Mouse (Mus musculus): ENCODE measurements around the gene Gm45808. TPM values are rescaled to one million over a fixed set of nuclear protein-coding genes. Genes with fewer than 3 reads are reported as not detected.
"Not testable (repeated sequence)": the region's sequence is repeated elsewhere in the genome, so short reads cannot be mapped to it uniquely, and the experiment has no call there.

Gm45808 gene
- total RNA-seq, 2 experiments from 2014 or later = 4.0 to 5.1 TPM

DNA sequence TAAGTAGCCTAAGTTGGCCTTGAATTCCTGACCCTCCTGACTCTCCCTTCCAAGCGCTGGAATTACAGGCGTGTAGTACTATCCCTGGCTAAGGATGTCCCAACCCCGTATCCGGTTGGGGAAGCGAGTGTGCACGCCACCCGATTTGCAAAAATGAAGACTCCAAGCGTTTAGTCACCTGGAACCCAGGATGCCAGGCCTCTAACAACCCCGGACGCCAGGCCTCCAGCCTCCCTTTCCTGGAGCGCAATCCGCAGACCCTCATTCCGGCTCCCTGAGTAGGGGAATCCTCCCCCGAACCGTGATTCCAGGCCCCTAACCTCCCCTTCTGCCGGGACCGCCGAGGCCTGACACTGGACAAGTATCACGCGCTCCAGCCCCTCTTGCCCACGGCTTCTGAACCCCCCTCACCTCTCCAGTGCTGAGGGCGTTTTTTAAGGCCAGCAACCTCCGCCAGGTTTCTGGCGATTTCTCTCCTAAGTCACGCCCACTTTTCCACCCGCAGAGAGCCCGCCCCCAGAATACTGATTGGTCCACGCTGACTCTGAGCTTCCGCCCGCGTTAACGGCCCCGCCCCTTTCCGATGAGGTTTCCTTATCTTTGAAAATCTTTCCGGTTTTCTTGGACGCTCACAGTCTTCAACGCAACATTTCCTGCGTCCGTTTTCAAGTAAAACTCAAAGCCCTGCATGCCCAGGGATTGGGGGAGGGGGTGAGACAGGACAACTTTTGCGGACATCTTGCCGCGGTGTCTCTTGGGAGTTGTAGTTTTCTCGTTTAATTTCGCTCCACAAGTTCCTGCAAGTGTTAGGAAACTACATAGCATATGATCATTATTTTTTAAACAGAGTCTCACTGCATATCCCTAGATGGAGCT is 23.5 kb upstream of the Gm45808 start, which contains the start of gene Nucb1:
Nucb1 (minus strand) TSS at position 495 of the 876 bp plus-strand sequence.
- intact Hi-C loops (cut with DNase I) = no loop called here
- DNase-seq (ENCODE audit: low spot score) = peak; percentile 88

DNA sequence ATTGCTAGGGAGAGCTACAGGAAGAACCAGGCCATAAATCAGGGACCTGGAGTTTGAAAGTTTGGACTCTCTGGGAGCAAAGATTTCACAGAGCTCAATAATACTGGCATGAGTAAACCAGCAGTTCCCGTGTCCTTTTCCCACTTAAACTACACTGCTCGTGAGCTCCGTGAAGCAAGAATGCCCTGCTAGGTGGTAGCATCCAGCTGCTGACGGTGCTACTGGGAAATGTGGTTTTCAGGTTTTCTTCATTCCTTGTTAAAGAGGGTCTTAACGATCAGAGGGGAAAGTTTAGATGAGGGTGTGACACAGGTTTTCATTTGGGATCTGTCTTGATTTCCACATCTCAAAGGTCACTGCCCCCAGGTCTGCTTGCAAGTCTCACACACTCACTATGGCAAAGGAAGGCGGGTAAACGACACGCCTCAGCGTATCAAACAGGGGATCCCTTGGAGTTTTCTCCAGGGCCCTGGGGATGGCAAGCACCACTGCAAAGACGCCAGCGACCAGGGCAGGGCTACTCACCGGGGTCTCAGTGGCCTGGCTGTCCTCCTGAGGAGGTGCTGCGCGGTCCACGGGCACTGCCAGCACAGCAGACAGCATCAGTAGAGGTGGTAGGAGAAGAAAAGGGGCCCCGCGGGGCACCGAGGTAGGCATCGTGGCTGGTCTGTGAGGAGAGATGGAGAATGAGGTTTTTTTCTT is 22.7 kb upstream of the Gm45808 start:
- no peak for DNase-seq (ENCODE audit: low spot score)
- intact Hi-C loops (cut with DNase I) = no loop called here

DNA sequence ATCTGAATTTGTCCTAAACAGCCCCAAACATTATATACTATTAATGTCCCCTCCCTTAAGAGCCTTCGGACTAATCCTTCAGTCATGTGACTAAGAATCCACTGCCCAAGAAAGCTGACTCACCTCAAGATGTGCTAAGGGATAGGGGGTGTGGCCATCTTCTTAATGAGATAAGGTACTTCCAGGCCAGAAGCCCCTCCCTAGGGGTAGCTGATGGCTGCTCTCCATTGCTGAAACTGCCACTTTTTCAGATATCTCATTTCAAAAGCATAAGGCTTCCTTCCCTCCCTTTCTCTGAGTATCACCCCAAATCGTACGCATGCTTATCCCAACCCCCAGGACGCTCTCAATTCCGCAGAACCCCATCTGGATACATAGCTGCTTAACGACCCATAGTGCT is 21.9 kb upstream of the Gm45808 start:
- intact Hi-C loops (cut with DNase I) = no loop called here

DNA sequence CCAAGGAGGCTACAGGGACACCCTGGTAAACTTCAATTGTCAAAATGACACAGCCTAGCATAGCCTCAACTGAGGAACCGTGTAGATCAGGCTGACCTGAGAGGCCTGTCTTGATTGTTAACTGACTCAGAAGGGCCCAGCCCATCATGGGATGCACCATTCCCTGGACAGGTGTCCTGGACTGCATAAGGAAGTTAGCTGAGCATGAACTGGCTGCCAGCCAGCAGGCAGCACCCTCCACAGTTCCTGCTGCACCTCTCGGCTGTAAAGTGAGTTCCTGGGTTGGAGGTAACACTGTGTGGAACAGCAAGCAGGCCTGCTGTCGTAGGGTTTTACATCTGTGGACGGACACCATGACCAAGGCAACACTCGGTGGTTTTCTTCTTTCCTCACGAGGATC is 21.0 kb upstream of the Gm45808 start:
- intact Hi-C loops (cut with DNase I) = no loop called here
- DNase-seq (ENCODE audit: low spot score) = no peak

More for the DNA sequence above, 21.9 kb upstream of the Gm45808 start:
- no peak for DNase-seq (ENCODE audit: low spot score)

DNA sequence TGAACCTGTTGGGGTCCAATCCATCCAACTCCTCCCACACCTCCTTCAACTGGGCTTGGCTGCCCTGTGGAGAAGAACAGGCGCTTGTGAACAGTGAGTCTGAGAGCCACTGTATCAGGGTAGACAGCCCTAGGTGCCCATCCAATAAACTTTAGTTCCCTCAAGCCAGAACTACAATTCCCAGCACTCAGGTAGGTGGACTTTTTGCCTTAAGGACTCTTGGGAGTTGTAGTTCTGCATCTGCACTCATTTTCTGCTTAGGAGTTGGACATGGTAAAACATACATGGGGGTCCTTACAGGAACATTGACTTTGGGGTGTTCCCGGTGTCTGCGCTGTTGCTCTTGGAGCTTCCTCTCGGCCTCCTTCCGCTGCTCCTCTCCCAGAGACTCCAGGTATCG is 11.8 kb upstream of the Gm45808 start:
- no peak for DNase-seq (ENCODE audit: low spot score)
- intact Hi-C loops (cut with DNase I) = no loop called here

DNA sequence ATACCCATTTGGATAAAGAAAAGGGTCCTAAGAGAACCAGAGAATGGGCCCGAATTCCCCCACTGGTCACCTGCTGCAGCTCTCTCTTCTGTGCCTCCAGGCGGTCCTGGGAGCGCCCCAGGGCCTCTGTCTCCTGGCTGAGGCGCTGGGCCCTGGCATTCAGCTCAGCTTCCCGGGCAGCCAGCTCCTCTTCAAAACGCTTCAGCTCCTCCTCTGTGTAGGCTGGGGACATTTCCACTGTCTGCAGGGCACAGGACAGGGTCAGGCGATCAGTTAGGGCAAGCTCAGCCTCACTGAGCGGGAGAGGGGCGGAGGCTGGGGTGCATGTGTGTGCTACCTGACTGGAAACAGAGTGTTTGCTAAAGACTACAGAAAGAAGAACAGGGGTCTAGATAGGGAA is 7.9 kb upstream of the Gm45808 start:
- intact Hi-C loops (cut with DNase I) = no loop called here

DNA sequence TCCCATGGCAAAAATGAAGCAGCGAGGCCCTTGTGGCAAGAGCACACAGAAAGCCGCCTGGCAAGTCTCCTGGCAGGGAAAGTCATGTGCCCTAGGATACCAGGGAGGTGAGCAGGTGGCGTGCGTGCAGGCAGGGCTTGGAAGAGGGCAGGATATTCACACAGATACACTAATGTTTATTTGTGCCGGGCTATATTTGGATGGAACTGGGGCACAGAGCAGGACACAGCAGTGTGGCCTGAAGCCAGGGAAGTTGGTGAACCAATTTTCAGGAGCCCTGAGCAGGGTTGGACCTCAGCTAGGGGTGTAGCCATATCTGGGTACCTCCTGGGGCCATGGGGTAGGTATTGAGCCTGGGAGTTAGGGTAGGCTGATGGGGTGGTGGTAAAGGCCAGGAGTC is 6.3 kb upstream of the Gm45808 start:
- no peak for DNase-seq (ENCODE audit: low spot score)
- intact Hi-C loops (cut with DNase I) = no loop called here

More for the DNA sequence above, 7.9 kb upstream of the Gm45808 start:
- DNase-seq (ENCODE audit: low spot score) = no peak

DNA sequence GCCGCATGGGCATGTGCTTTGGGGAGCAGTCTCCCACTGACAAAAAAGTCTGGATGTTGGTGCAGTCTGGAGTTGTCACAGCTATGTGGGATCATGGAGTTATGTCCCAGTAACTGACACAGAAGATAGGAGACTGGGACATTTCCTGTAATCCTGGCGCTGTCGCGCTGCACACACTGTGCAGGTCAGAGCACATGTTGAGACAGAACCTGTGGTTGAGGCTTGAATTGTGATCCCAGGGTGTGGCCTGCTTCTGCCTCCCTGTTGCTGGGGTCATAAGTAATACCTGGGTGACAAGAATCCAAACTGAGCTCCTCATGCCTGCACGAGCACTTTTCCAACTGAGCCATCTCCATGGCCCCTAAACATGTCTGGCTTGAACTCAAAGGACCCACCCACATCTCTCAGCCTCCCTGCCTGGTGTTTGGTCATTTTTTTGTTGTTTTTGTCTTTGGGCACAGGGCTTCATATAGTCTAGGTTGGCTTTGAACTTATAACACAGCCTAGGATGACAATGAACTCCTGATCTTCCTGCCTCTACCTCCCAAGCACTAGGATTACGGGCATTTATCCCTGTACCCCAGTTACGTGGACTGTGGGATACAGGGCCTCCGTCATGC is 5.7 kb upstream of the Gm45808 start:
- intact Hi-C loops (cut with DNase I) = no loop called here
- no peak for DNase-seq (ENCODE audit: low spot score)

DNA sequence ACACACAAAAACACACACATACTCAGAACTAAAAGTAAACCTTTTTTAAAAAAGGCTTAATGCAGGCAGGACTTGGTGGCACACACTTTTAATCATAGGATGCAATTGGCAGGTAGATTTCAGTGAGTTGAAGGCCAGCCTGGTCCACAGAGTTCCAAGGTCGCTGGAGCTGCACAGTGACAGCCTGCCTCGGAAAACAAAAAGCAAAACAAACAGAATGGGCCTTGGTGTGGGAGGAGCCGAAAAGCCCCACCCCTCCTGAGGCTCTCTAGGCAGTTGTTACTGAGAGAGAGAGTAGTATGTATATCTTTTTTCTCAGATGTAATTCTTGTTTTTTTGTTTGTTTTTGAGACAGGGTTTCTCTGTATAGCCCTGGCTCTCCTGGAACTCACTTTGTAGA is 4.7 kb upstream of the Gm45808 start:
- no peak for DNase-seq (ENCODE audit: low spot score)
- intact Hi-C loops (cut with DNase I) = no loop called here

DNA sequence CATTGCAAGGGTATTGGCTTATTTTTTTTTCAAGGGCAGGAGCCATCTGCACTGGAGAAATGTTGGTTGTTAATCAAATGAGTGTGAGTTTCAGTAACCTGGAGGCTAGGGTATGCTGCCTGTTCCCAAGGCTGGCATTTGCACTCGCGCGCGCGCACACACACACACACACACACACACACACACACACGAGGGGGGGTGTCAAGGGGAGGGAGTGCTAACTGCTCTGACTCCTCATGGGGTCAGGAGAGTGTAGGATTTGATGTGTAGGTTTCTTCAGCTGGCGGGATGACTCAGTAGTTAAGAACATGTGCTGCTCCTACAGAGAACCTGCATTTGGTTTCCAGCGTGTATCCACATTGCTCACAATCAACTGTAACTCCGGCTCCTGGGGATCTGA is 4.2 kb upstream of the Gm45808 start:
- DNase-seq (ENCODE audit: low spot score) = no peak
- intact Hi-C loops (cut with DNase I) = no loop called here

DNA sequence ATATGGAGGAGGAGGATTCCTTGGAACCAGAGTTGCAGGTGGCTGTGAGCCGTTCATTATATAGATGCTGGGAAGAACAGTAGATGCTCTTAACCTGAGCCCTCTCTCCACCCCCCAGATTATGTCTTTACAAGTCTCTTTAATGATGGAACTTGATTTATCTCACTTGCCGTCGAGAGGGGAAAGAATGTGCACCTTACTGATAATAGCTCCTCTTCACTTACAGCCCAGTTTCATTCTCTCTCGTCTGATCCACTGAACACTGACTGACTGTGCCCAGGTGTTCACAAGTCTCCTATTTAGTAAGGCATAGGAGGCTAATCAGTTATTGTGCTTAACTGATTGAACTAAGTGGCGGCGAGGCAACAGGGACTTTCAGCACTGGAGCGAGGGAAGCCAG is 3.0 kb upstream of the Gm45808 start:
- no peak for DNase-seq (ENCODE audit: low spot score)
- intact Hi-C loops (cut with DNase I) = no loop called here

DNA sequence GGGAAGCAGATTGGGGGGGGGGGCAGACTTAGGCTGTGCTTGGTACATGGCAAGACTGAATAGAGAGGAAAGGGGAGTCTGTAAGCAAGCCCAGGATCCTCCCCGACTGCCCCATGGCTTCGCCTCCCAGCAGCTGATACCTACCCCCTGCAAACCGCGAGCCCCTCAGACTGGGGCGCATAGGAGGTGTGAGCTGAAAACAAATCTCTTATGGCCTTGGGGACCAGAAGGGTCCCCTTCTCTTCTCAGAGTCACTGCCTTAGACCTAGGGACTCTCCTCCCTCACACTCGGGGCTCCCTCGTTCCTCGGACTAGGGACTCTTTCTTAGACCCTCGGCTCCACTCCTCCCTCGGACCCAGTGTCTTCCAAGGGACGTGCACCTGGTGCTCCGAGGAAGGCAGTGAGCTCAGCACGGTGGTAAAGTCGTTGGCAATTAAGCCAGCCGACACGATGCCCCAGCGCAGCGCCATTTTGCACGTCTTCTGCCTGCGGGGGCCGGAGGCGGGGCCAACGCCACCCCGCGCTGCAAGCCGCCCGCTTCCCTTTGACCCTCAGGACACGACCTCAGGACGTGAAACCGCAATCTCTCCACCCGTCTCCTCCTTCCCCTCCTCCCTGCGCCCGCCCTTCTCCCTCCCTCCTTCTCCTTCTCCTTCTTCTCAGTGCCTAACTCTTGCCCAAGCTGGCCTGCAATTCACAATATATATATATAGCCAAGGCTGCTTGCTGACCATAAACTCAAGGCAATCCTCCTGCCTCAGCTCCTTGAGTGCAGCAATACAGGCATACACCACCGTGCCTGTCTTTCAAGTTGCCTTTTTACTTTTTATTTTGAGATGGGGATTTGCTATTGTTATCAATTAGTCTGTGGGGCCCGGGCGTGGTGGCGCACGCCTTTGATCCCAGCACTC is 1.9 kb upstream of the Gm45808 start, which contains the start of gene Dhdh:
Dhdh (minus strand) TSS at position 513 of the 912 bp plus-strand sequence.
- peak; percentile 50 for DNase-seq (ENCODE audit: low spot score)
- intact Hi-C loops (cut with DNase I) = no loop called here

DNA sequence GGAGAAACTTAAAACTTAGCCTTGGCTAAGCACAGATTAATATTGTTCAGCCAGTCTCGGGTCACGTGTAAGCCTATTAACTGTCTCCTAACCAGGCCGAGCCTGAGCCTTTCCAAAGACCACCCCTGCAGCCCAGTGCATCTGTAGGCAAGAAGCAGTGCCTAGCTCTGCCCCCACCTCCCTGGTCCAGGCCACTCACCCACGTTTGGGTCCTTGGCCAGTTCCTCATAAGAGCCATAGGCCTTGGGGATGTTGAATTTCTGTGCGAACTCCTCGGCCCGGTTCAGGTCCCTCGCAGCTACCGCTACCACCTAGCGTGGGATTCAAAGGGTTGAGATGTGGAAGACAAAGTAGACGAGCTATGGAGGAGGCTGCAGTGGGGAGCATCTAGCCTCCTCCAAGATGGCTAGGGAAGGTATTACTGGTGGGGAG is 1.3 kb upstream of the Gm45808 start:
- intact Hi-C loops (cut with DNase I) = no loop called here
- DNase-seq (ENCODE audit: low spot score) = no peak

DNA sequence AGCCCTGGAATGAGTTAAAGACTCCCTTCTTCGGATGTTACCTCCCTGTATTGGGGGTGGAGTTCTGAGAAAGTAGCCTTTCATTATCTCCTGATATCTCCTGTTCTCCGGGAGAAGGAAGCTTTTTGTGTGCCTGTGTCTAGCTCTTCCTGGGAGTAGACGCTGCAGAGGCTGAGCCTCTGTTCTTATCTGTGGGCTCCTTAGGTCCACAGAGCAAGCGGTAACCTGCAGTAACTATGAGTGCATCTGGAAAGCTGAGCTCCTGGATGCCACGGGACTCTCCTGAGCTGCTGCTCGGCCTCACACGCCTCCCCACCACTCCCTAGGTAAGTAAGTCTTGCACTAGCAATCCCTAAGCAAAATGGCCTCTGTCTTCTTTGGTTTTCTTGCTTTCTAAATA is 453 bp downstream of the Gm45808 start:
- DNase-seq (ENCODE audit: low spot score) = no peak
- intact Hi-C loops (cut with DNase I) = no loop called here

DNA sequence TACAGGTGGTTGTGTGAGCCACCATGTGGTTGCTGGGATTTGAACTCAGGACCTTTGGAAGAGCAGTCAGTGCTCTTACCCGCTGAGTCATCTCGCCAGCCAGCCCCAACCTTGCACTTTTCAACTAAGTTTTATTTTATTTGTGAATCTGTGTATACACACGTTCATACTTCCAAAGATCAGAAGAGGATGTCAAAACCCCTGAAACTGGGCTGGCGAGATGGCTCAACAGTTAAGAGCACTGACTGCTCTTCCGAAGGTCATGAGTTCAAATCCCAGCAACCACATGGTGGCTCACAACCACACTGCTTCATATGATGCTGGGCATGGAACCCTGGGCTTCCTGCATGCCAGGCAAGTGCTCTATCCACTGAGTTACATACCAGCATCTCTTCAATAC is 1.6 kb downstream of the Gm45808 start:
- DNase-seq (ENCODE audit: low spot score); intact Hi-C loops (cut with DNase I): not testable (repeated sequence)

DNA sequence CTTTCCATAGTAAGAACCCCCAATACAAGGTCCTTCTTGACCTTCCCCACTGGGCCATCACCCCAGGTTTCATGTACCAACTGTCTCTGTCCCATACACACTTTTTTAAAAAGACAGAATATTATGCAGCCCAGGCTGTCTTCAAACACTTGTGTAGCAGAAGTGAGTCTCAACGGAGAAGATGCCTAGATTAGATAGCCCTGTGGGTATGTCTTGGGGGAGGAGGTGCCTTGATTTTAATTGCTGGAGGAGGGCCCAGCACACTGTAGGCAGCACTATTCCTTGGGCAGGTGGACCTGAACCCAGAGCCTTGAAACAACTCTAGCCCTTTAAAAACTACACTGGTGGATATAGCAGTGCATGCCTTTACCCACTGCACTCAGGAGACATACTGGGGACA is 4.4 kb downstream of the Gm45808 start:
- intact Hi-C loops (cut with DNase I) = no loop called here

DNA sequence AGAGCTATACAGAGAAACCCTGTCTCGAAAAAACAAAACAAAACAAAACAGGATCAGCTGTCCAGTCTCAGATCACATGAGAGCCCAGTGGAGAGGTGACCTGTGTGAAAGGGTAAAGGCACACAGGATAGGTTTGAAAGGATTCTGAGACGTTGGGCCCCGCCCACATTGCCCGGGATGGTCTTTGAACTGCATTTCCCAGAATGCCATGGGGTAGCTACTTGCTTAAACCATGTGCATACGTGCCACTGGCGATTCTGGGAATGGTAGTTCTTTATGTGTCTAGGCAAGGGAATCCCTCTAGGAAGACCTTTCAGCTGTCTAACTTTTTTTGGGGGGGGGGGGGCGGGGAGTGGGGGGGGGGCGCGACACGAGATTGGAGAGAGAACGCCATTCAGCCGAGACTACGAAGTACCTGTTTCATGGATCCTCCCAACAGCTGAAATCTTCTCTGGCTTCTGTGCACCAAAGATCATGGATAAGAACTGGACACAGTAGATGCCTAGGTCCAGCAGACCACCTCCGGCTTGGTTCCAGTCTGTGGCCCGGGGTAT is 5.2 kb downstream of the Gm45808 start, which contains the start of gene Tulp2:
Tulp2 (plus strand) TSS at position 504 of the 554 bp plus-strand sequence.
- DNase-seq (ENCODE audit: low spot score) = no peak
- intact Hi-C loops (cut with DNase I) = no loop called here

More for the DNA sequence above, 4.4 kb downstream of the Gm45808 start:
- DNase-seq (ENCODE audit: low spot score) = no peak

DNA sequence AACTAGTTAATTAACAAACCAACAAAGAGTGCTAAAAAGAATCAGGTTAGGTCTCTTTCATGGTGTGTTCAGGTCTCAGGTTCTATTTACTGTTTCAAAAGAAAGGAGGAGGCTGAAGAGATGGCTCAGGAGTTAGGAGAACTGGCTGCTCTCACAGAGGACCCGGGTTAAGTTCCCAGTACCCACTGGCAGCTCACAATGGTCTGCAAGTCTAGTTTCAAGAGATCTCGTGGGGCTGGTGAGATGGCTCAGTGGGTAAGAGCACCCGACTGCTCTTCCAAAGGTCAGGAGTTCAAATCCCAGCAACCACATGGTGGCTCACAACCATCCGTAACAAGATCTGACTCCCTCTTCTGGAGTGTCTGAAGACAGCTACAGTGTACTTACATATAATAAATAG is 6.3 kb downstream of the Gm45808 start:
- DNase-seq (ENCODE audit: low spot score); intact Hi-C loops (cut with DNase I): not testable (repeated sequence)

DNA sequence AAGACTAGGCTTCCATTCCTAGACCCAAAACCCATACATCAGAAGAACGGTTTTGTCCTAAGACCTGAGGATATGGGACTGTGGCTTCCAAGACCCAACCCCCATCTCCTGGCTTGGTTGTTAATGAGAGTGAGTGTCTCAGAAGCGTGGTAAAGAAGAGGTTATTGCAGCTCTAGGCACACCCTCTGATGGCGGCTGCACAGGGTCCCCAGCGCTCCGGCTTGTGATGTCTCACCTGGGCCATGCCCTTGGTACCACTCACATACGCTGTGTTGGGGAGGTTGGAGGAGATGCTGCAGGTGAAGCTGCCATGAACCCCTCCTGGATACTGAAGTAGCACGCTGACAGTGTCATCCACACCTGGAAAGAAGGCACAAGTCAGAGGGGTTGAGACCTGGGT is 7.8 kb downstream of the Gm45808 start:
- intact Hi-C loops (cut with DNase I) = loop anchor here (2.0 to 10.0 kb wide), 2 partner anchors 38 to 206 kb away; partner anchors contain the start of gene Ntn5
- no peak for DNase-seq (ENCODE audit: low spot score)

Measured in heart, postnatal 25 days (tissue).